Mouse (Mus musculus): ENCODE measurements around the gene Gpr183.

Gpr183 gene

GRCm38 (mm10) chr14:121964990-121965389 is at the start of gene Gpr183:
TSS of gene Gpr183 (minus strand) at chr14:121965195.
- DNase-seq: no peak

DNA sequence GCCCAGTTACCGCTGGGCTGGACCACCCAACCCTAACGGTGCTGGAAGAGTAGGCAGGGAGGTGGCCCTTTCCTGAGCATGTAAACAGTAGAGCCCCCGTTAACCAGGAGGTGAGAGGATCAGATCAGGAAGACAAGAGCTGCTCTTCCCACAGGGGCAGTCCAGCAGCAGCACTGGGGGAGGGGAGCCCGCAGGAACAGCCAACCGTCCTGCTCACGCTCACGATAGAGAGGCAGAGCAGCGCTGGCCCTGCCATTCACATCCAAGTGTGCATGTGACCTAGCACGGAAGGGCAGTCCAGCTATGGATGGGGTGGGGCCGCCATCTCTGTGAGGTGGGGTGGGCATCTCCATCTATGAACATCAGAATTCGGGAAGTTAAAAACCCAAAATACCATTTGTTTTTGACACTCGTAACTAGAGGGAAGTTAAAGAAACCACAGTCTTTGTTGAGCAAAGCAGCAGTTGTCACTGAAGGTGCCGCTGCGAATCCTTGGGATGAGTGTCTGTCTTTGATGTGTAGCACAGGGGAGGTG is 48.5 kb upstream of the Gpr183 start:
- DNase-seq: no peak

DNA sequence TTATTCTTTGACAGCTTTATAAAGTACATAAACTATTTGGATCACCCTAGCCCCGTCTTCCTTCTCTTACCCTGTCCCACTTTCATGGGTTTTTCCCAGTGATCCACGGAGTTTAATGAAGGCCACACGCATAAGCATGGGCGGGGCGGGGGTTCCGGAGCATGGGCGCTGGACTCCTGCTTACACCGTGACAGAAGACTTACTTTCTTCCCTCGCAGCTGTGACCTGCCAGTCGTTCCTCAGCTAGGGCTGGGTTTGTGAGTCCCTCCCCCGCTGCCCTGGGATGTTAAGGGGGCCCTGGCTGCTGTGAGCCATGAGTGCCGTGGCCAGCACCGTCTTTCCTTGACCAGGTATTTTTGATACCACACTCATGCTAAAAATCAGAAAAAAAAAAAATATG is 47.8 kb upstream of the Gpr183 start:
- DNase-seq: no peak

DNA sequence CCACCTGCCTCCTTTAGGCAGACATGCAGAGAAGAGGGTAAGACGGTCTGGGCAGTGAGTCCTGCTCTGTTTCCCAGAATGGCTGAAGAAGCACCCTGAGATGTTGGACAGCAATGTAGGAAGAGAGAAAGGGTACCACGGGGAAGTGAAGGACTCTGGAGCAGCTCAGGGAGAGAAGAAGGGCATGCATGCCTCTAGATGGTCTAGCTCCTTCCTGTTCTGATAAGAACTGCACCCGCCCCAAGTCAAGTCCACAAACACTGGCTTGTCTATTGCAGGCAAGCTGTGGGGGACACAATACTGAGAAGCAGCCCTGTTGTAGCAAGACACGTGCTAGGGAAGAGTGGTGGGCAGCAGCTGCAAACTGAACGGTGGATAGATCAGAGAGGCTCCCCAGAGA is 47.2 kb upstream of the Gpr183 start:
- DNase-seq: no peak

GRCm38 (mm10) chr14:122011768-122012167 is 46.8 kb upstream of the Gpr183 start:
- no peak for DNase-seq

DNA sequence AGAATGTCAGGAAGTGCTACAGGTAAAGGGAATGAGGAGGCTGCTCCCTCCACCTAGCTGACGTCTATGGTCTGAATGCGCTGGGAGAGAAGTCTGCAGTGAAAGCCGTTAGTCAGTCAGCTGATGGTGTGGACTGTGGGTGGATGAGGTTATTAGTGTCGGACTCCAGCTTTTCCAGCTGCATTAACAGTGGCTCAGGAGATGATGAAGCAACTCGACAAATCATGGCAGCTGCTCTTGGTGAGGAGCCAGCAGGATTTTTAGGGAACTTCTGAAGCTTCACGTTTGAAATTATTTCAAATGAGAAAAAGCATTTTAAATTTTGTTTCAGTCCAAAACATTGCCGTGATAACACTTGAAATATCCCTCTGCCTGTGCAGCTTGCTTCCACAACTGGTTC is 45.3 kb upstream of the Gpr183 start:
- no peak for DNase-seq

- no peak for DNase-seq
Measured at GRCm38 (mm10) chr14:122009502-122009901, 44.5 kb upstream of the Gpr183 start.

DNA sequence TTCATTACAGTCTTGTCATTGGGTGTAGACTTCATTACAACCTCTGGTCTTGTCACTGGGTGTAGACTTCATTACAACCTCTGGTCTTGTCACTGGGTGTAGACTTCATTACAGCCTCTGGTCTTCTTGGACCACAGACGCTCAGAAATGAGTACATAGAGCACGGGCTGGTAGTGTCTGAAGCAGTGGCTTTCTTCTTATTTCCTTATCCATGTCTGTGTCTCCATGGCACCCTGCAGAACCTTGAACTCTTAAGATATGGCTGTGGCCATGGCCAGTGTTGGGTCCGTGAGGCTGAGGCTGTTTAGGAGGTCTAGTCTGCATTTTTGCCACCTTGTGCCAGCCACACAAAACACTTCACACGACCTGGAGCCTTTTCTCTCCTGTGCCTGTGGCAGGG is 43.3 kb upstream of the Gpr183 start:
- DNase-seq: no peak

- DNase-seq: no peak
Measured at GRCm38 (mm10) chr14:122003812-122004211, 38.8 kb upstream of the Gpr183 start.

- no peak for DNase-seq
Measured at GRCm38 (mm10) chr14:122002224-122002623, 37.2 kb upstream of the Gpr183 start.

DNA sequence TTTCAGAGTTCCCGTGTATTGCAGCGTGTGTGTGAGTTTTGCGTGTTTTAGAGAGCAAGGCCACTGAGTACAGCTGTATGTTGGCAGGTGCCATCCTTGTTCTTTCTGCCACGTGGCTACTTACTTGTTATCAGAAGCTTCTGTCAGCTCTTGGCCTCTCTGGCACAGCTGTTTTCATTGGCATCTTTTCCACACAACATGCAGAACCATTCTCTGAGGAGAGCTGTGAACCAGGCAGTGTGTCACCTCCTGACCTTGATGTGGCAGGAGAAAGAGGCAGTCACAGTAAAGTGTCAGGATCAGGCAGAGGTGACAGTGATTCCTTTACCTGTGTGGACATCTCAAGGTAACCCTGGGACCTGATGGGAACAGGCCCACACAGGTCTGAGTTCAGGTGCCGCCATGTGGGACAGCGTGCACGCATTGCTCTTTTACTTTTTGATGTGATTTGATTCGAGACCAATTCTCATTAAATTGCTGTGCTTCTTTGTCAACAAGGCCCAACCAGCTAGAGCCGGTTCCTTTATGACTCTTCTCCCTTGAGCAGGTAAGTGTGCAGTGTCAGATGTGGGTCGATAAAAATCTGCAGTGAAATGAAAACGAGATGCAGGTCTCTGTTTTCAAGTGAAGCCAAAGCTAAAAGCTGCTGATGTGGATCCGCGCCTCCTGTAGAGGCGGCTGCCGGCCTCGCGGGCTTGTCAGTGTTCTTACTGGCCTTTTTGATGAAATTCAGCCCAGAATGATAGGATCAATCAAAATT is 35.5 kb upstream of the Gpr183 start:
- no peak for DNase-seq

DNA sequence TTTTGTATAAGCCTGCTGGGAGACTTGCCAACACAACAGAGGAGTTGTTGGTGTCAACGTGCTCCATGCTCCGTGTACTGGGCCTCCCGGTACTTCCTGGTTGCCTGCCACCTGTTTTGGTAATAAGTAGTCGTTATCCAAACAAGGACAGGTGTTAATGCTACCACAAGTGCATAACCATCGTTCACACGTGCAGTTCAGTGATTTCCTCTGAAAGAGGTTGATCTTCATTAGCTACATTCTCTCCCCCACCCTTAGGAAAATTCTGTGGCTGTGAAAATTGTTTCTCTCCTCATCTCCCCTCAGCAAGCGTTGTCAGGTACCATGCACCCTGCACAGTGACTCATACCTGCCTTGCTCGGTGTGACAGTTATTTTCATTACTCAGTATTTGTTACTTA is 34.5 kb upstream of the Gpr183 start:
- no peak for DNase-seq

DNA sequence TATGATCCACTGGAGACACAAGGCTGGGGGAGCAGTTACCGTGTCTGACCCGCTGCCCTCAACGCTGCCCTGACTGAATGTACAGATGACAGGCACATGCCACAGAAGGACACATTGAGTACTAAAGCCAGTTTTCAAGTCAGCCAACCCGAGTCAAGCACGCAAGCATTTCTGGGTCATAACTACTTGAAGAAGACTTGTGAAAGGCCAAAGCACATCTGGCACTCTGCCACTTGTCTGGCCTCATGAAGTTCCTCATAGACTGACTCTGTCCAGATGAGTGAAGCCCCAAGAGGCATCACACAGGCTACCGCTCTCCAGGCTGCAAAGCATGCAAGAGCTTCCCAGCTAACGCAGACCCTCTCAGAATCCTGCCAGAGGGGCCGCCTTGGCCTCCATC is 31.8 kb upstream of the Gpr183 start:
- no peak for DNase-seq

- no peak for DNase-seq
Measured at GRCm38 (mm10) chr14:121995557-121995870, 30.5 kb upstream of the Gpr183 start.

GRCm38 (mm10) chr14:121994846-121995556 is 30.0 kb upstream of the Gpr183 start:
- DNase-seq: no peak

GRCm38 (mm10) chr14:121994171-121994700 is 29.2 kb upstream of the Gpr183 start:
- no peak for DNase-seq

DNA sequence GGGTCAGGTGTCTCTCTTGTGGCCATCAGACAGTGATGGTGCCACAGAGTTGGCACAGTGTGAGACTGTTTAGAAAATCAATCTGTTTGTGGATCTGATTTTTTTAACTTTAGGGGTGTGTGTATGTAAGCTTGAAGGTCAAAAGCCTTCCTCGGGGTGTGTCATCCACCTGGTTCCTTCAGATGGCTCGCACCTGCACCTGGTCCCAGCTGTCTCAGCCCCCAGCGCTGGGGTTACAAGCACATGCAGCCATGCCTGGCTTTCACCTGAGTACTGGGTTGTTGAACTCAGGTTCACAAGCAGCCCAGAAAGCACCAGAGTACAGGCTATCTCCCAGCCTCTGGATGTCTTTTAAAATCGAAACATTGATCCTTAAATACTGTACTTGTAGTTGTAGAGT is 28.6 kb upstream of the Gpr183 start:
- no peak for DNase-seq

- no peak for DNase-seq
Measured at GRCm38 (mm10) chr14:121992395-121993280, 27.6 kb upstream of the Gpr183 start.

DNA sequence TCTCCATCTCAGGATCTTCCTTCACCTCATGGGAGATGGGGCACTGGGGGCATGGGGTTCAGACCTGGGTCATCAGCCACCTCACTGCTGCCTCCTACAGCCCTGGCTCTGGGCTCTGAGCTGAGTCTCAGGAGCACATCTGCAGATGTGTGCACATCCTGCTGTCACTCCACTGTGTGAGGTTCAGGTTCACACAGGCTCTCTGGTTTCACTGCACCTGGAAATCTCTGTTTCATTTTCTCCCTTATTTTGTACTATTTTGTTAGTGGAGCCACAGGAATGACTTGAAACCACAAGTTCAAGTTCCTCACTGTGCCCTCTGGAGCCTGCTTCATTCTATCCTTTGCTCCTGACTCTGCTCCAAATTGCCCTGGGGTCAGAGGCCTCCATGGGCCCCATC is 26.9 kb upstream of the Gpr183 start:
- no peak for DNase-seq

DNA sequence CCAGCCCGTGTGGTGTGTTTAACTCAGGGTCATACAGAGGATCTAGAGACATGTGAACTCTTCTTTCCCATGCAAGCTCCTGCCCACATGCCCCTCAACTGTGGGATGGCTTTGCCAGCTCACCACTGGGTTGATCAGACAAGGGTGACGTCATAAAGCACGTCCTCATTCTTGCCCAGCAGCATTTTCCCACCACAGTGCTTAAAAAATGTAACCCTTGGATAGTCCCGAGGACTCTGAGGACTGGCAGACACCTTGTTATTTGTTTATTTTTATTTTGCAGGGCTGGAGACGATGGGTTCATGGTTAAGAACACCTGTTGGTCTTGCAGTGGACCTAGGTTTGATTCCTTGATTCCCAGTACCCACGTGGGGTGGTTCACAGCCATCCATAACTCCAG is 25.9 kb upstream of the Gpr183 start:
- DNase-seq: no peak

DNA sequence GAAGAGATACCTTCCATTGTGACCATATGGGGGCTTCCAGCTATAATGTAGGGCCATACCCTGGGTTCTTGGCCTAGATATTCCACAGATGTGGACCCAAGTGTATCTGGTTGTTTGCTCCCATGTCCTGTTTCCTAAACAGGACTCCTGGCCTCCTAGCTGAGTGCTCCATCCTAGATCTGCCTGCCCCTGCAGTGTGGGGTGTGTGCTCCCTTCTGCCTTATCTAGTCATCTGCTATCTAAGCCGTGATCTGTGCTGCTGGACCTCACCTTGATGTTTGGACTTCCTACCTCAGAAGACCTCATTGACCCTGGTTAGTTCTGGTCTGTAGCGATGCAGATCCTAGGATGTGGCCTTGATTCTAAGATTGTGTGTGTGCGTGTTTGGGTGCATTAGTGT is 24.9 kb upstream of the Gpr183 start:
- DNase-seq: no peak

GRCm38 (mm10) chr14:121989331-121989730 is 24.3 kb upstream of the Gpr183 start:
- DNase-seq: no peak

DNA sequence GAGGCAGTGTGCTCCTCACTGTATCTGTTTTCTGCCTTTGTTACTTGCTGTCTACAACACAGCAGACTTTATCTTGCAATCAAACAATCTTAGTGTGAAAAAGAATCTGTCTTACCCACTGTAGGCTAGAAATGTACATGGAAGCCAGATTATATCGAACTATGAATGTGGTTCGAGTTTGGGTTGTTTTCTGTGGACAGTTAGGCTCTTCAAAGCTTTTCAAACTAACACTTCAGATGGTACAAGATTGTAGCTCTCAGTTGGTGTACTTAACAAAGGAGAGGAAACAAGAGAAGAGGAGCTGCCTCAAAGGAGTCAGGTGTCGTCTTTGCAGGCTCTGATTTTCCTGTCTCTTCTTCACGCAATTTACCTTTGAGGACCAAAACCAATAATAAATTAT is 22.7 kb upstream of the Gpr183 start:
- no peak for DNase-seq

All from right cerebral cortex, adult 18-20 months (tissue).